Mouse (Mus musculus): ENCODE measurements at regions not wholly inside any gene's neighbourhood (a gene's known extent, or its start where the extent isn't known, plus 50 kb on each side); places are given as distances from the start of the nearest gene placed in this dataset.

GRCm38 (mm10) chr9:83277356-83277755, 130.9 kb upstream of the Hmgn3 start:
- TF ChIP-seq CTCF (IDR thresholded peaks at IDR 0.05; ENCODE audit: borderline replicate concordance, insufficient read depth, low read length) (no peak), POLR2A (IDR thresholded peaks at IDR 0.05; ENCODE audit: low read depth, low read length) (no peak)

Data from embryonic fibroblast, embryonic 13.5 days (primary cell).